Mouse (Mus musculus): ENCODE measurements at regions not wholly inside any gene's neighbourhood (a gene's known extent, or its start where the extent isn't known, plus 50 kb on each side); places are given as distances from the start of the nearest gene placed in this dataset.

GRCm38 (mm10) chr12:109926643-109927042 lies 326.5 kb upstream of the Rtl1 start:
- 57% methylated on average over 12 of the region's 12 CpGs for WGBS
- TF ChIP-seq EP300 (optimal IDR thresholded peaks at IDR 0.05) (no peak), CTCF (IDR thresholded peaks at IDR 0.05; ENCODE audit: low read depth) (peak; percentile 48)
- DNase-seq (ENCODE audit: low spot score) (no peak), ATAC-seq (ENCODE audit: low FRiP score, low TSS enrichment) (no peak)
- Histone ChIP-seq H3K27me3 (ENCODE audit: control insufficient read depth, insufficient read depth, low read length) (no peaks in the 10 kb centered on the region), H3K27ac (replicated peaks) (no peak overlapping the region), H3K9me3 (ENCODE audit: control insufficient read depth, low read length) (no peaks in the 10 kb centered on the region), H3K9ac (ENCODE audit: low read length) (no peak overlapping the region), H3K36me3 (ENCODE audit: control insufficient read depth, insufficient read depth, low read length) (no peaks in the 10 kb centered on the region), H3K4me1 (replicated peaks; ENCODE audit: control insufficient read depth, insufficient read depth) (no peaks in the 10 kb centered on the region), H3K4me2 (replicated peaks; ENCODE audit: low read depth) (no peak overlapping the region), H3K4me3 (ENCODE audit: low read depth, low read length) (no peak overlapping the region)

GRCm38 (mm10) chr12:109946179-109946578 lies 332.7 kb upstream of the Dio3 start:
- H3K36me3 ChIP-seq (ENCODE audit: control insufficient read depth, insufficient read depth, low read length): no peaks in the 10 kb centered on the region
- no peak overlapping the region for H3K4me2 ChIP-seq (replicated peaks; ENCODE audit: low read depth)
- peak overlapping the region; percentile 24; the same call in 1 of the 2 replicates for H3K27ac ChIP-seq (replicated peaks)
- peak; percentile 30; the same call in 1 of the 2 replicates for ATAC-seq (ENCODE audit: low FRiP score, low TSS enrichment)
- no peak for DNase-seq (ENCODE audit: low spot score)
- no peaks in the 10 kb centered on the region for H3K27me3 ChIP-seq (ENCODE audit: control insufficient read depth, insufficient read depth, low read length)
- H3K4me3 ChIP-seq (ENCODE audit: low read depth, low read length): no peak overlapping the region
- H3K4me1 ChIP-seq (replicated peaks; ENCODE audit: control insufficient read depth, insufficient read depth): peaks cover 5% of the 10 kb centered on the region; the same call in 1 of the 2 replicates
- no peak for TF ChIP-seq EP300 (optimal IDR thresholded peaks at IDR 0.05)
- TF ChIP-seq CTCF (IDR thresholded peaks at IDR 0.05; ENCODE audit: low read depth): peak; percentile 11; the same call in 1 of the 2 replicates
- WGBS: 54% methylated on average over 3 of the region's 3 CpGs
- no peak overlapping the region for H3K9ac ChIP-seq (ENCODE audit: low read length)
- H3K9me3 ChIP-seq (ENCODE audit: control insufficient read depth, low read length): no peaks in the 10 kb centered on the region

- Histone ChIP-seq H3K4me3 (ENCODE audit: low read depth, low read length) (no peak overlapping the region), H3K27me3 (ENCODE audit: control insufficient read depth, insufficient read depth, low read length) (no peaks in the 10 kb centered on the region), H3K36me3 (ENCODE audit: control insufficient read depth, insufficient read depth, low read length) (no peaks in the 10 kb centered on the region), H3K9me3 (ENCODE audit: control insufficient read depth, low read length) (no peaks in the 10 kb centered on the region), H3K27ac (replicated peaks) (peak overlapping the region; percentile 14; the same call in 1 of the 2 replicates), H3K4me1 (replicated peaks; ENCODE audit: control insufficient read depth, insufficient read depth) (peaks cover 5% of the 10 kb centered on the region; the same call in 1 of the 2 replicates), H3K9ac (ENCODE audit: low read length) (no peak overlapping the region), H3K4me2 (replicated peaks; ENCODE audit: low read depth) (no peak overlapping the region)
- ATAC-seq (ENCODE audit: low FRiP score, low TSS enrichment) (no peak), DNase-seq (ENCODE audit: low spot score) (no peak)
- TF ChIP-seq EP300 (optimal IDR thresholded peaks at IDR 0.05): no peak
- no peak for TF ChIP-seq CTCF (IDR thresholded peaks at IDR 0.05; ENCODE audit: low read depth)
- WGBS: 53% methylated on average over 1 of the region's 1 CpGs
Measured at GRCm38 (mm10) chr12:109946936-109947335, 331.9 kb upstream of the Dio3 start.

- WGBS: 66% methylated on average over 7 of the region's 7 CpGs
Measured at GRCm38 (mm10) chr12:109947886-109948433, 330.9 kb upstream of the Dio3 start.

GRCm38 (mm10) chr12:109948434-109948984 lies 330.4 kb upstream of the Dio3 start:
- no peak for DNase-seq (ENCODE audit: low spot score)
- TF ChIP-seq CTCF (IDR thresholded peaks at IDR 0.05; ENCODE audit: low read depth) (peak; percentile 35; the same call in 1 of the 2 replicates), EP300 (optimal IDR thresholded peaks at IDR 0.05) (no peak)
- ATAC-seq (ENCODE audit: low FRiP score, low TSS enrichment): no peak
- Histone ChIP-seq H3K27ac (replicated peaks) (no peak overlapping the region), H3K27me3 (ENCODE audit: control insufficient read depth, insufficient read depth, low read length) (no peaks in the 10 kb centered on the region), H3K4me2 (replicated peaks; ENCODE audit: low read depth) (no peak overlapping the region), H3K36me3 (ENCODE audit: control insufficient read depth, insufficient read depth, low read length) (no peaks in the 10 kb centered on the region), H3K4me3 (ENCODE audit: low read depth, low read length) (no peak overlapping the region), H3K9ac (ENCODE audit: low read length) (no peak overlapping the region), H3K4me1 (replicated peaks; ENCODE audit: control insufficient read depth, insufficient read depth) (peaks cover 5% of the 10 kb centered on the region; the same call in 1 of the 2 replicates), H3K9me3 (ENCODE audit: control insufficient read depth, low read length) (no peaks in the 10 kb centered on the region)
- WGBS: 56% methylated on average over 16 of the region's 16 CpGs

More at GRCm38 (mm10) chr12:109947886-109948433, 330.9 kb upstream of the Dio3 start:
- Histone ChIP-seq H3K4me3 (ENCODE audit: low read depth, low read length) (no peak overlapping the region), H3K27ac (replicated peaks) (no peak overlapping the region), H3K36me3 (ENCODE audit: control insufficient read depth, insufficient read depth, low read length) (no peaks in the 10 kb centered on the region), H3K9ac (ENCODE audit: low read length) (no peak overlapping the region), H3K27me3 (ENCODE audit: control insufficient read depth, insufficient read depth, low read length) (no peaks in the 10 kb centered on the region), H3K9me3 (ENCODE audit: control insufficient read depth, low read length) (no peaks in the 10 kb centered on the region), H3K4me2 (replicated peaks; ENCODE audit: low read depth) (no peak overlapping the region), H3K4me1 (replicated peaks; ENCODE audit: control insufficient read depth, insufficient read depth) (peaks cover 5% of the 10 kb centered on the region; the same call in 1 of the 2 replicates)
- TF ChIP-seq EP300 (optimal IDR thresholded peaks at IDR 0.05) (no peak), CTCF (IDR thresholded peaks at IDR 0.05; ENCODE audit: low read depth) (no peak)
- ATAC-seq (ENCODE audit: low FRiP score, low TSS enrichment): no peak
- DNase-seq (ENCODE audit: low spot score): no peak

Measured in stomach, postnatal 0 days (tissue).